Mouse (Mus musculus) heart, embryonic 11.5 days (tissue): ENCODE data around the gene Vti1b. TPM values are rescaled to one million over a fixed set of nuclear protein-coding genes. Genes with fewer than 3 reads are reported as not detected.

ENCODE experiments used
- ATAC-seq: fragments of 200-750 bp; cut with Nextera tagmentation; replicated peaks from 2 replicates; pipeline ENCODE4 v1.8.0; 2017; ENCODE audit warnings: moderate library complexity; ENCODE audit not compliant: insufficient number of reproducible peaks, low FRiP score, low TSS enrichment
- H3K27ac ChIP-seq: fragments of 300-500 bp; sonication (generic); 2 replicates; pipeline ENCODE4 v1.5.1; 2014; ENCODE audit warnings: mild to moderate bottlenecking, low read depth, low read length
- H3K27me3 ChIP-seq: fragments of 300-500 bp; sonication (generic); 2 replicates; pipeline ENCODE4 v1.6.1; 2014; ENCODE audit warnings: mild to moderate bottlenecking, low read length, mixed read lengths; ENCODE audit not compliant: control insufficient read depth, insufficient read depth
- H3K36me3 ChIP-seq: fragments of 300-500 bp; sonication (generic); 2 replicates; pipeline ENCODE4 v1.6.1; 2014; ENCODE audit warnings: mild to moderate bottlenecking, low read length, moderate library complexity, mixed read lengths; ENCODE audit not compliant: control insufficient read depth, insufficient read depth
- H3K4me1 ChIP-seq: fragments of 300-500 bp; sonication (generic); 2 replicates; pipeline ENCODE4 v1.6.1; 2014; ENCODE audit warnings: low read length; ENCODE audit not compliant: control insufficient read depth, insufficient read depth
- H3K4me2 ChIP-seq: fragments of 300-500 bp; sonication (generic); 2 replicates; pipeline ENCODE4 v1.6.1; 2014; ENCODE audit warnings: mild to moderate bottlenecking, moderate library complexity
- H3K4me3 ChIP-seq: fragments of 300-500 bp; sonication (generic); 2 replicates; pipeline ENCODE4 v1.5.1; 2014; ENCODE audit warnings: low read depth, low read length
- H3K9ac ChIP-seq: fragments of 300-500 bp; sonication (generic); 2 replicates; pipeline ENCODE4 v1.6.1; 2014; ENCODE audit warnings: mild to moderate bottlenecking, low read depth, low read length, moderate library complexity
- H3K9me3 ChIP-seq: fragments of 300-500 bp; sonication (generic); replicated peaks from 2 replicates; pipeline ENCODE4 v1.6.1; 2016; ENCODE audit warnings: low read length; ENCODE audit not compliant: control insufficient read depth
- WGBS: fragments of 180-500 bp; shearing (Covaris S2); extraction: QIAGEN DNeasy Blood & Tissue Kit; methylation state at CpG from one replicate; pipeline ENCODE4 v1.1.7; 2014; ENCODE audit not compliant: insufficient replicate concordance; 5-methylcytosine and 5-hydroxymethylcytosine counted together
- polyA plus RNA-seq: library from polyadenylated mRNA; unstranded; fragments of >200 nt; fragmentation: Nextera tagmentation; extraction: Ambion mirVana; gene quantifications from 2 replicates; pipeline ENCODE4 v1.2.1, GENCODE M21; 2014

Vti1b gene
- polyA plus RNA-seq, 1 experiment from 2014 or later, result 88.5 TPM

- H3K27me3 ChIP-seq, result peaks cover 37% of the 10 kb centered on the region
- peak overlapping the region; percentile 44; the same call in 1 of the 2 replicates for H3K4me3 ChIP-seq
- ATAC-seq, result no peak
- peak overlapping the region; percentile 87 for H3K4me2 ChIP-seq
- no peak overlapping the region for H3K9ac ChIP-seq
- H3K9me3 ChIP-seq, result no peaks in the 10 kb centered on the region
- H3K36me3 ChIP-seq, result no peaks in the 10 kb centered on the region
- no peak overlapping the region for H3K27ac ChIP-seq
- H3K4me1 ChIP-seq, result peaks cover 6% of the 10 kb centered on the region; the same call in 1 of the 2 replicates
- WGBS, result 29% methylated on average over 5 of the region's 5 CpGs
These were observed 40.6 kb downstream of the Vti1b start for GRCm38 (mm10) chr12:79131706-79132460.

GRCm38 (mm10) chr12:79131178-79131675, 41.2 kb downstream of the Vti1b start:
- Histone ChIP-seq H3K27me3 (peaks cover 37% of the 10 kb centered on the region), H3K27ac (no peak overlapping the region), H3K36me3 (no peaks in the 10 kb centered on the region), H3K4me3 (peak overlapping the region; percentile 44), H3K4me1 (peaks cover 6% of the 10 kb centered on the region; the same call in 1 of the 2 replicates), H3K9me3 (no peaks in the 10 kb centered on the region), H3K4me2 (peak overlapping the region; percentile 87), H3K9ac (no peak overlapping the region)
- no peak for ATAC-seq
- WGBS, result 1% methylated on average over 22 of the region's 22 CpGs

GRCm38 (mm10) chr12:79130299-79131177, 41.9 kb downstream of the Vti1b start, which contains the start of gene Arg2:
TSS of gene Arg2 (plus strand) at chr12:79130777.
- ATAC-seq, result peak; percentile 74
- peaks cover 6% of the 10 kb centered on the region; the same call in 1 of the 2 replicates for H3K4me1 ChIP-seq
- H3K4me2 ChIP-seq, result peak within 1 kb of the TSS; percentile 87
- H3K4me3 ChIP-seq, result peak within 1 kb of the TSS; percentile 44
- H3K27ac ChIP-seq, result no peak within 1 kb of the TSS
- H3K36me3 ChIP-seq, result no peaks in the 10 kb centered on the region
- H3K9ac ChIP-seq, result 0 out of 2 replicates have a peak within 1 kb of the TSS, but pooled peaks have one; percentile 34
- H3K27me3 ChIP-seq, result peaks cover 37% of the 10 kb centered on the region
- WGBS, result under 1% methylated on average over 47 of the region's 47 CpGs
- no peaks in the 10 kb centered on the region for H3K9me3 ChIP-seq

DNA sequence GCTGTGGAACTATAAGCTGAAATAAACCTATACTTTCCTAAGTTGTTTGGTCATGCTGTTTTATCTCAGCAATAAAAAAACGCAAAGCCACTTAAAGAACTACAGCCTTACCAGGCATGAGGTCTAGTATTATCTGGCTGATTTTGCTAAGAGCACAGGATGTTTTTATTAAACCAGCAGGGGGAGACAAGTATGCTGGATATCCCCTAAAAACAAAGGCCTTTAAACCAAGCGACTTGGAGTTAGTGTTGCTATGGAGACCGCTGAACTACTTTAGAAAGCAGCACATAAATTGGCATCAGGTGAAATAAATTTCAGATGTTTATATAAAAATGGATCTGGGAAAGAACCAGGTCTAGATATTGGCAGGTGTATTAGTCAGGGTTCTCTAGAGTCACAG, 49.6 kb downstream of the Vti1b start:
- no peaks in the 10 kb centered on the region for H3K9me3 ChIP-seq
- H3K36me3 ChIP-seq, result no peaks in the 10 kb centered on the region
- no peak overlapping the region for H3K4me2 ChIP-seq
- H3K27ac ChIP-seq, result no peak overlapping the region
- no peak overlapping the region for H3K9ac ChIP-seq
- WGBS, result 33% methylated on average over 3 of the region's 3 CpGs
- no peak overlapping the region for H3K4me3 ChIP-seq
- ATAC-seq, result no peak
- H3K4me1 ChIP-seq, result no peaks in the 10 kb centered on the region
- H3K27me3 ChIP-seq, result no peaks in the 10 kb centered on the region

DNA sequence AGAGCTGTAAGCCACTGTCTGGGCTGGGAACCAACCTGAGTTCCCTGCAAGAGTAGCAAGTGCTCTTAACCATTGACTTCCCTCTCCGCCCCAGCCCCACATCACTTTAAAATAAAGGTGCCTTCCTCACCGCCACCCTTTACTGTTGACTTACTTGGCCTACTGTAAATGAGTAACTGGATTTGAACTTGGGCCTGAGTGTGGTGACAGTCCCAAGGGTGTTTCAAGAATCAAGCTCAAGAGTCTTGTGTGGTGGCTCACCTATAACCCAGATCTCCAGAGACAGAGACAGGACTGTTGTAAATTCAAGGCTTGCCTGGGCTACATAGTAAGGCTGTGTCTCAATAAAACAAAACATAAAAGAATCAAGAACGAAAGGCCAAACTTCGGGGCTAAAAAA, 53.5 kb downstream of the Vti1b start:
- Histone ChIP-seq H3K9ac (no peak overlapping the region), H3K27ac (no peak overlapping the region), H3K4me2 (no peak overlapping the region), H3K27me3 (no peaks in the 10 kb centered on the region), H3K4me3 (no peak overlapping the region), H3K36me3 (no peaks in the 10 kb centered on the region), H3K9me3 (no peaks in the 10 kb centered on the region), H3K4me1 (no peaks in the 10 kb centered on the region)
- 78% methylated on average over 4 of the region's 4 CpGs for WGBS
- no peak for ATAC-seq

Other genes with a start within 250 kb of the Vti1b start
- gene Tmem229b, start 165.0 kb downstream of the Vti1b start, polyA plus RNA-seq, result 1.6 and 1.8 TPM in 2 replicates
- gene Plekhh1, start 143.5 kb downstream of the Vti1b start, polyA plus RNA-seq, result 2.7 and 3.8 TPM in 2 replicates
- 17.7 and 19.0 TPM in 2 replicates for gene Pigh, start 83.0 kb downstream of the Vti1b start, polyA plus RNA-seq
- 0.20 and 0.50 TPM in 2 replicates for gene Arg2, start 41.9 kb downstream of the Vti1b start, polyA plus RNA-seq
- gene Rdh11, start 19.6 kb upstream of the Vti1b start, polyA plus RNA-seq, result 17.7 and 18.4 TPM in 2 replicates
- gene Rdh12, start 36.2 kb upstream of the Vti1b start, polyA plus RNA-seq, result 0.34 and 0.58 TPM in 2 replicates
- gene Zfyve26, start 123.6 kb upstream of the Vti1b start, polyA plus RNA-seq, result 11.5 and 13.7 TPM in 2 replicates
- gene Rad51b, start 124.6 kb upstream of the Vti1b start, polyA plus RNA-seq, result 5.1 and 6.4 TPM in 2 replicates